Mouse (Mus musculus) heart, postnatal 0 days (tissue): ENCODE measurements around the gene Thoc3. TPM values are rescaled to one million over a fixed set of nuclear protein-coding genes. Genes with fewer than 3 reads are reported as not detected.
A peak's percentile ranks its signal among the peaks of the same experiment; 100 is the strongest.

Experiments used
- ATAC-seq: fragments of 200-750 bp; cut with Nextera tagmentation; 2 replicates; pipeline ENCODE4 v1.8.0; 2017; ENCODE audit warnings: low read depth, moderate number of reproducible peaks, moderate library complexity; ENCODE audit not compliant: insufficient read depth
- DNase-seq: peaks from one replicate; pipeline ENCODE4 v3.0.0-alpha.2; 2016; ENCODE audit warnings: low spot score
- H3K27ac ChIP-seq: fragments of 300-500 bp; sonication (generic); 2 replicates; pipeline ENCODE4 v1.5.1; 2014; ENCODE audit warnings: low read depth, mild to moderate bottlenecking
- H3K27me3 ChIP-seq: fragments of 300-500 bp; sonication (generic); 2 replicates; pipeline ENCODE4 v1.6.1; 2014; ENCODE audit warnings: low read length, mixed read lengths; ENCODE audit not compliant: control insufficient read depth, insufficient read depth
- H3K36me3 ChIP-seq: fragments of 300-500 bp; sonication (generic); replicated peaks from 2 replicates; pipeline ENCODE4 v1.6.1; 2014; ENCODE audit warnings: low read length, mixed read lengths; ENCODE audit not compliant: control insufficient read depth, insufficient read depth
- H3K4me1 ChIP-seq: fragments of 300-500 bp; sonication (generic); 2 replicates; pipeline ENCODE4 v1.6.1; 2014; ENCODE audit warnings: antibody characterized with exemption; ENCODE audit not compliant: control insufficient read depth, insufficient read depth
- H3K4me2 ChIP-seq: fragments of 300-500 bp; sonication (generic); 2 replicates; pipeline ENCODE4 v1.6.1; 2014; ENCODE audit warnings: low read depth, mild to moderate bottlenecking, low read length, moderate library complexity
- H3K4me3 ChIP-seq: fragments of 300-500 bp; sonication (generic); 2 replicates; pipeline ENCODE4 v1.5.1; 2014; ENCODE audit warnings: low read depth, low read length
- H3K9ac ChIP-seq: fragments of 300-500 bp; sonication (generic); replicated peaks from 2 replicates; pipeline ENCODE4 v1.6.1; 2014; ENCODE audit warnings: low read depth, low read length, mixed read lengths
- H3K9me3 ChIP-seq: fragments of 300-500 bp; sonication (generic); replicated peaks from 2 replicates; pipeline ENCODE4 v1.6.1; 2016; ENCODE audit warnings: low read length; ENCODE audit not compliant: control insufficient read depth
- CTCF ChIP-seq: IDR thresholded peaks from 2 replicates; pipeline ENCODE4 v1.5.1; 2016; ENCODE audit warnings: antibody characterized with exemption, control low read depth, low read depth
- EP300 ChIP-seq: IDR thresholded peaks from 2 replicates; pipeline ENCODE4 v1.6.1; 2016; ENCODE audit warnings: antibody characterized with exemption, low read depth
- WGBS: fragments of 180-500 bp; shearing (Covaris S2); extraction: QIAGEN DNeasy Blood & Tissue Kit; methylation state at CpG from one replicate; pipeline ENCODE4 v1.1.7; 2014; 5-methylcytosine and 5-hydroxymethylcytosine counted together
- polyA plus RNA-seq: library from polyadenylated mRNA; unstranded; fragments of >200 nt; fragmentation: Nextera tagmentation; extraction: Ambion mirVana; gene quantifications from 2 replicates; pipeline ENCODE4 v1.2.1, GENCODE M21; 2015
- total RNA-seq: library from RNA; depleted of rRNA; stranded (reverse); fragments of >200 nt; gene quantifications from 2 replicates; pipeline ENCODE4 v1.2.3, GENCODE M21; 2014; ENCODE audit warnings: low replicate concordance; rRNA removed

Thoc3 gene
- total RNA-seq: 32.9 and 41.9 TPM in 2 replicates
- polyA plus RNA-seq: 48.4 and 51.5 TPM in 2 replicates

DNA sequence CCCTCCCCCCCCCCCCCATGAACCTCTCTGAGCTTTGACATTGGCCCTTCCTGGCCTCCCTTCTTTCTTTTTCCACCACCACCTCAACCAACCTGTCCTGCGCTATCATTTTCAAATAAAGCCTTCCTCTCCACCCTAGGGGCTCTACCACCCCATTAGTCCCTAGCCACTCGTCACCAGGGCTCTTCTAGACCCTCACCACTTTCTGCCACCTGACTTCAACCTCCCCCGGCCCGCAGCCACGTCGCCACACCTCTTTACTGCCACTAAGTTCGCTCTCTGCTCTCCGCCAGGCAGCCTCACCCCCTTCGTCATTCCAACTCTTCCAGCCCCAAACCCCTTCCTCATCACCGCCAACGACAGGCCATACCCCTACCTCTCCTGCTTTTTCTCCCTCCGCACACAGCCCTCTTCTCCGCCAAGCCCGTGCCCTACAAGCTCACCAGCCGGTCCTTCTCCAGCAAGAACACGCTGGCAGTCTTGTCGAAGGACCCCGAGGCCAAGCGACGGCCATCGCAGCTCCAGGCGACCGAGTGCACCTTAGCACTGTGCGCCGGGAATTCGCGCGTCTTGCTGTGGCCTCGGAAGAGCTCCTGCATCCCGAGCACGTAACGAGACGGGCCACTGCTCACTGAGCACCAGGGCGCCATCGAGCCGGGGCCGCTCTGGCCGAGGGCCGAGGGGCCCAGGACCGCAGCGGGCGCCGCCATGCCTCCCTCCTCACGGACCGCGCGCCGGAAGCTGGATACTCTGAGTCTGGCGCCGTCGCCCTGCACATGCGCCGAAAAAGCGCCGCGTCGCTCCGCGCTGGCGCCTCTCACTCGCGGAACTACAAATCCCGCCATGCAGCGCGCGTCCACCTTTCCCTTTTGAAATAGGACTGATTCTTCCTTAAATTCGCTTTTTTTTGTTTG lies at the start of gene Thoc3:
Thoc3 (minus strand) TSS at position 752 of the 914 bp plus-strand sequence.
- ATAC-seq (peak; percentile 99), DNase-seq (peak; percentile 86)
- H3K36me3 ChIP-seq: peaks cover 41% of the 10 kb centered on the region
- 1% methylated on average over 67 of the region's 67 CpGs for WGBS
- H3K27me3 ChIP-seq: no peaks in the 10 kb centered on the region
- no peak for TF ChIP-seq EP300
- TF ChIP-seq CTCF: no peak
- peaks cover 12% of the 10 kb centered on the region; the same call in 1 of the 2 replicates for H3K4me1 ChIP-seq
- no peak within 1 kb of the TSS for H3K27ac ChIP-seq
- peak within 1 kb of the TSS; percentile 75 for H3K9ac ChIP-seq
- peak within 1 kb of the TSS; percentile 96 for H3K4me2 ChIP-seq
- peak within 1 kb of the TSS; percentile 74 for H3K4me3 ChIP-seq
- H3K9me3 ChIP-seq: peaks cover 8% of the 10 kb centered on the region; the same call in 1 of the 2 replicates

GRCm38 (mm10) chr13:54505920-54506319 lies 37.3 kb upstream of the Thoc3 start:
- Histone ChIP-seq H3K36me3 (no peaks in the 10 kb centered on the region), H3K27ac (no peak overlapping the region), H3K9me3 (no peaks in the 10 kb centered on the region), H3K4me2 (no peak overlapping the region), H3K4me3 (no peak overlapping the region), H3K9ac (no peak overlapping the region), H3K27me3 (no peaks in the 10 kb centered on the region), H3K4me1 (peaks cover 10% of the 10 kb centered on the region; the same call in 1 of the 2 replicates)
- TF ChIP-seq EP300 (no peak), CTCF (no peak)
- ATAC-seq (no peak), DNase-seq (no peak)
- WGBS: 95% methylated on average over 1 of the region's 1 CpGs

DNA sequence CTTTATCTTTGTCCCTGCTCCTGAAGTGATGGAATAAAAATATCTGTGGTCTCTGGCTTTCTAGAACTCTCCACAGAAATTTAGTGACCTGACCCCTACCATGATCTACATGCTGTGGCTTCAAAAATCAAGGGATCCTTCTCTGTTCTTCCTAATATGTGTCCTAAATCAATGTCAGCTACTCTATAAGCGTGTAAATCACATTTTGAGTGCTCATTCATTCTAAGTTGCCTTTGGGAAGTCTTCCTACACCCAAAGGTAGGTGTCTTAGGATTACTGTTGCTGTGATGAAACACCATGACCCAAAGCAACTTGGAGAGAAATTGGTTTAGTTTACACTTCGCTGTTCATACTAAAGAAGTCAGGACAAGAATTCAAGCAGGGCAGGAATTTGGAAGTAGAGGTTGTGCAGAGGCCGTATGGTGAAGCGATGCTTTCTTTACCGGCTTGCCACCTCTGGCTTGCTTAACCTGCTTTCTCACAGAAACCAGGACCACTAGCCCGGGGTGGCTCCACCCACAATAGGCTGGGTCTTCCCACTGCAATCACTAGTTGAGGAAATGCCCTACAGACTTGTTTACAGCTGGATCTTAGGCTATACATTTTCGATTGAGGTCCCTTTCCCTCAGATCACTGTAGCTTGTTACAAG lies 36.1 kb upstream of the Thoc3 start:
- no peaks in the 10 kb centered on the region for H3K36me3 ChIP-seq
- no peak for DNase-seq
- WGBS: 64% methylated on average over 7 of the region's 7 CpGs
- no peaks in the 10 kb centered on the region for H3K27me3 ChIP-seq
- TF ChIP-seq CTCF: no peak
- no peak for TF ChIP-seq EP300
- no peaks in the 10 kb centered on the region for H3K9me3 ChIP-seq
- H3K4me1 ChIP-seq: peaks cover 10% of the 10 kb centered on the region; the same call in 1 of the 2 replicates
- ATAC-seq: no peak
- peak overlapping the region; percentile 60 for H3K9ac ChIP-seq
- H3K27ac ChIP-seq: no peak overlapping the region
- peak overlapping the region; percentile 57 for H3K4me3 ChIP-seq
- peak overlapping the region; percentile 79 for H3K4me2 ChIP-seq

DNA sequence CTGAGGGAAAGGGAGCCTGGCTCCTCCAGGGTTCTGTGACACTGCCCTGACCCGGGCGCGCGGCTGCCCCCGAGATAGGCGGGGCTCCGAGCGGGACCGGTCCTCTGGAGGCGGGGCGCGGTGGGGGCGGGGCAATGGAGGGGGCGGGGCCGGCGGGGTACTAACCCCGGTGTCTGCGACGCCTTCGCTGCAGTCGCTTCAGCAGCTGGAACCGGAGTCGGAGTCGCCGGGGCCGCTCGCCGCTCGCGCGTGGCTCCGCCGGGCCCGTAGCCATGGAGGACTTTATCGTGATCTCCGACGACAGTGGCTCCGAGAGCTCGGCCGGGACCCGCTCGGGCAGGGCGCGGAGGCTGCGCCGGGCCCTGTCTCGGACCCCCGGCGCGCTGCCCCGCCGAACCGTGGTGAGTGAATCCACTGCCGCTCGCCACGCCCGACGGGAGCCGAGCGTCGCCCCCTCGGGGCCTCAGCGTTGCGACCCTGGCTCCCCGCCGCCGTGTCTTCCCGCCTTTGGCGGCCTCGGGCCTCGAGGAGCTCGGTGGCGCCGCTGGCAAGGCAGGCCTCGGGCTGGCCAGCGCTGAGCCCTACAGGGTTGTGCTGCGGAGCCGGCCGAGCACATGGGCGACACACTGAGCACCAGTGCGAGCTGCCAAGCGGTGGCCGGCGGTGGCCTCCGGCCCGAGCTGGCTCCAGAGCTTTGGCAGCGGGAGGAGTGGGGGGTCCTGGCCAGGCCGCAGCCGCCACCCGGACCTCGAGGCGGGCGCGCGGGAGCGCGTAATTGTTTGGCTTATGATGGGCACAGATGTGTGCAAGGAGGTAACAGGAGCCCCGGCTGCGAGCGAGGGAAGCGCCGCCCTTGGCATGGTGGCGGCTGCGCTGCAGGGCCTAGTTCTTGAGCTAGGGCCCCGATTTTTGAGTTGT lies 35.2 kb upstream of the Thoc3 start, which contains the start of gene Simc1:
Simc1 (plus strand) TSS at position 176 of the 918 bp plus-strand sequence.
- H3K36me3 ChIP-seq: no peaks in the 10 kb centered on the region
- no peak for TF ChIP-seq CTCF
- TF ChIP-seq EP300: no peak
- ATAC-seq (peak; percentile 90), DNase-seq (peak; percentile 25)
- under 1% methylated on average over 87 of the region's 105 CpGs for WGBS
- H3K4me2 ChIP-seq: peak within 1 kb of the TSS; percentile 79
- H3K4me1 ChIP-seq: peaks cover 10% of the 10 kb centered on the region; the same call in 1 of the 2 replicates
- H3K27ac ChIP-seq: 0 out of 2 replicates have a peak within 1 kb of the TSS, but pooled peaks have one; percentile 9
- no peaks in the 10 kb centered on the region for H3K9me3 ChIP-seq
- peak within 1 kb of the TSS; percentile 60 for H3K9ac ChIP-seq
- H3K27me3 ChIP-seq: no peaks in the 10 kb centered on the region
- H3K4me3 ChIP-seq: peak within 1 kb of the TSS; percentile 57

DNA sequence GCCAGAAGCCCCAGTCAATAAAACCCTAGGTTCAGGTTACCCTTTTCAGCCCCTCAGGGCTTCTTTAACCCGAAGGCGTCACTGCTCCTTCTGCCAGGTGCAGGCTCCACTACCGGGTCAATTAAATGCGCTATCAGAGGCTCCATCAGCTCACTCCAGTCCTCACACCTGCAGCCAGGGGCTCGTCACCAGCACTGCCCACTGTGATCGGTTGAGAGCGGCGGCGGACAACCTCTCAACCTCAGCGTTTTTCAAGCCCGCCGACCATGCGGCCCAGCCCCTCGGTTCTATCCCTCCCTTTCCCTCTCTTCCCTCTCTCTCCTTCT lies 34.6 kb upstream of the Thoc3 start:
- DNase-seq (no peak), ATAC-seq (no peak)
- Histone ChIP-seq H3K36me3 (no peaks in the 10 kb centered on the region), H3K4me1 (peaks cover 10% of the 10 kb centered on the region; the same call in 1 of the 2 replicates), H3K9ac (peak overlapping the region; percentile 60), H3K9me3 (no peaks in the 10 kb centered on the region), H3K27ac (no peak overlapping the region), H3K27me3 (no peaks in the 10 kb centered on the region), H3K4me3 (peak overlapping the region; percentile 57), H3K4me2 (peak overlapping the region; percentile 79)
- TF ChIP-seq CTCF (no peak), EP300 (no peak)
- 4% methylated on average over 14 of the region's 14 CpGs for WGBS
